Mouse (Mus musculus) lung, postnatal 0 days (tissue): Measurements from ENCODE around the gene Usp24. TPM values are rescaled to one million over a fixed set of nuclear protein-coding genes. Genes with fewer than 3 reads are reported as not detected.

Experiments
- ATAC-seq: fragments of 200-750 bp; cut with Nextera tagmentation; 2 replicates; pipeline ENCODE4 v1.8.0; 2017; ENCODE audit warnings: moderate library complexity
- DNase-seq: peaks from one replicate; pipeline ENCODE4 v3.0.0-alpha.2; 2016; ENCODE audit warnings: low spot score
- H3K27ac ChIP-seq: fragments of 300-500 bp; sonication (generic); 2 replicates; pipeline ENCODE4 v1.5.1; 2014; ENCODE audit warnings: antibody characterized with exemption, mild to moderate bottlenecking, low read length, mixed read lengths
- H3K27me3 ChIP-seq: fragments of 300-500 bp; sonication (generic); replicated peaks from 2 replicates; pipeline ENCODE4 v1.6.1; 2014; ENCODE audit warnings: low read length, mixed read lengths; ENCODE audit not compliant: insufficient read depth
- H3K36me3 ChIP-seq: fragments of 300-500 bp; sonication (generic); 2 replicates; pipeline ENCODE4 v1.6.1; 2014; ENCODE audit warnings: low read length, mixed read lengths; ENCODE audit not compliant: insufficient read depth
- H3K4me1 ChIP-seq: fragments of 300-500 bp; sonication (generic); 2 replicates; pipeline ENCODE4 v1.6.1; 2014; ENCODE audit warnings: antibody characterized with exemption, low read depth, low read length, mixed read lengths; ENCODE audit not compliant: insufficient read depth
- H3K4me2 ChIP-seq: fragments of 300-500 bp; sonication (generic); replicated peaks from 2 replicates; pipeline ENCODE4 v1.6.1; 2014; ENCODE audit warnings: low read depth, mild to moderate bottlenecking, low read length, moderate library complexity, mixed read lengths
- H3K4me3 ChIP-seq: fragments of 300-500 bp; sonication (generic); 2 replicates; pipeline ENCODE4 v1.5.1; 2014; ENCODE audit warnings: low read depth, low read length
- H3K9ac ChIP-seq: fragments of 300-500 bp; sonication (generic); replicated peaks from 2 replicates; pipeline ENCODE4 v1.6.1; 2014; ENCODE audit warnings: low read depth, mild to moderate bottlenecking
- H3K9me3 ChIP-seq: fragments of 300-500 bp; sonication (generic); 2 replicates; pipeline ENCODE4 v1.6.1; 2016; ENCODE audit warnings: low read length, mixed read lengths
- CTCF ChIP-seq: IDR thresholded peaks from 2 replicates; pipeline ENCODE4 v1.5.1; 2016; ENCODE audit warnings: antibody characterized with exemption, mild to moderate bottlenecking
- EP300 ChIP-seq: IDR thresholded peaks from 2 replicates; pipeline ENCODE4 v1.6.1; 2016; ENCODE audit warnings: antibody characterized with exemption, mild to moderate bottlenecking, control low read depth
- WGBS: fragments of 180-500 bp; shearing (Covaris S2); extraction: QIAGEN DNeasy Blood & Tissue Kit; methylation state at CpG from one replicate; pipeline ENCODE4 v1.1.7; 2014; 5-methylcytosine and 5-hydroxymethylcytosine counted together
- polyA plus RNA-seq: library from polyadenylated mRNA; unstranded; fragments of >200 nt; fragmentation: Nextera tagmentation; extraction: Ambion mirVana; gene quantifications from 2 replicates; pipeline ENCODE4 v1.2.1, GENCODE M21; 2015

Gene Usp24
- polyA plus RNA-seq, 1 experiment from 2014 or later = 6.3 TPM

- no peak for DNase-seq
- Histone ChIP-seq H3K4me3 (no peak overlapping the region), H3K36me3 (peaks cover 13% of the 10 kb centered on the region), H3K4me2 (no peak overlapping the region), H3K4me1 (no peaks in the 10 kb centered on the region), H3K9me3 (no peaks in the 10 kb centered on the region), H3K27ac (no peak overlapping the region), H3K9ac (no peak overlapping the region), H3K27me3 (no peaks in the 10 kb centered on the region)
- WGBS = 73% methylated on average over 7 of the region's 7 CpGs
- ATAC-seq = no peak
- TF ChIP-seq EP300 (no peak), CTCF (no peak)
These were observed 113.1 kb downstream of the Usp24 start for GRCm38 (mm10) chr4:106429106-106429505.

GRCm38 (mm10) chr4:106430431-106430830, 114.4 kb downstream of the Usp24 start:
- ATAC-seq = no peak
- 95% methylated on average over 5 of the region's 5 CpGs for WGBS
- no peak for DNase-seq
- Histone ChIP-seq H3K27ac (no peak overlapping the region), H3K4me3 (no peak overlapping the region), H3K4me1 (no peaks in the 10 kb centered on the region), H3K36me3 (peaks cover 13% of the 10 kb centered on the region), H3K9me3 (no peaks in the 10 kb centered on the region), H3K4me2 (no peak overlapping the region), H3K27me3 (no peaks in the 10 kb centered on the region), H3K9ac (no peak overlapping the region)
- TF ChIP-seq CTCF (no peak), EP300 (no peak)

GRCm38 (mm10) chr4:106435426-106435825, 119.4 kb downstream of the Usp24 start:
- 79% methylated on average over 2 of the region's 2 CpGs for WGBS
- TF ChIP-seq EP300 (no peak), CTCF (no peak)
- H3K4me2 ChIP-seq = no peak overlapping the region
- H3K27me3 ChIP-seq = no peaks in the 10 kb centered on the region
- peaks cover 30% of the 10 kb centered on the region for H3K36me3 ChIP-seq
- no peak for ATAC-seq
- H3K9ac ChIP-seq = no peak overlapping the region
- no peak overlapping the region for H3K27ac ChIP-seq
- no peak overlapping the region for H3K4me3 ChIP-seq
- DNase-seq = no peak
- no peaks in the 10 kb centered on the region for H3K4me1 ChIP-seq
- H3K9me3 ChIP-seq = no peaks in the 10 kb centered on the region

GRCm38 (mm10) chr4:106436475-106436874, 120.5 kb downstream of the Usp24 start:
- DNase-seq = peak; percentile 53

GRCm38 (mm10) chr4:106437207-106437606, 121.2 kb downstream of the Usp24 start:
- H3K9me3 ChIP-seq = no peaks in the 10 kb centered on the region
- no peak overlapping the region for H3K4me2 ChIP-seq
- DNase-seq = no peak
- 89% methylated on average over 5 of the region's 5 CpGs for WGBS
- no peaks in the 10 kb centered on the region for H3K27me3 ChIP-seq
- H3K4me3 ChIP-seq = no peak overlapping the region
- no peak for ATAC-seq
- TF ChIP-seq CTCF = no peak
- TF ChIP-seq EP300 = no peak
- no peak overlapping the region for H3K9ac ChIP-seq
- peaks cover 31% of the 10 kb centered on the region for H3K36me3 ChIP-seq
- no peaks in the 10 kb centered on the region for H3K4me1 ChIP-seq
- H3K27ac ChIP-seq = no peak overlapping the region

More at GRCm38 (mm10) chr4:106436475-106436874, 120.5 kb downstream of the Usp24 start:
- H3K4me1 ChIP-seq = no peaks in the 10 kb centered on the region
- no peak overlapping the region for H3K27ac ChIP-seq
- WGBS = 56% methylated on average over 4 of the region's 4 CpGs
- H3K9ac ChIP-seq = no peak overlapping the region
- H3K36me3 ChIP-seq = peaks cover 31% of the 10 kb centered on the region
- H3K4me3 ChIP-seq = no peak overlapping the region
- no peak for ATAC-seq
- H3K27me3 ChIP-seq = no peaks in the 10 kb centered on the region
- H3K4me2 ChIP-seq = no peak overlapping the region
- H3K9me3 ChIP-seq = no peaks in the 10 kb centered on the region
- TF ChIP-seq EP300 (no peak), CTCF (peak; percentile 77)

- ATAC-seq (no peak), DNase-seq (no peak)
- TF ChIP-seq CTCF (no peak), EP300 (no peak)
- no peak overlapping the region for H3K4me2 ChIP-seq
- no peaks in the 10 kb centered on the region for H3K4me1 ChIP-seq
- H3K4me3 ChIP-seq = no peak overlapping the region
- no peaks in the 10 kb centered on the region for H3K27me3 ChIP-seq
- no peaks in the 10 kb centered on the region for H3K9me3 ChIP-seq
- H3K27ac ChIP-seq = no peak overlapping the region
- peaks cover 31% of the 10 kb centered on the region for H3K36me3 ChIP-seq
- 94% methylated on average over 5 of the region's 5 CpGs for WGBS
- no peak overlapping the region for H3K9ac ChIP-seq
These were observed 122.8 kb downstream of the Usp24 start for GRCm38 (mm10) chr4:106438763-106439162.

- Histone ChIP-seq H3K9ac (no peak overlapping the region), H3K4me2 (no peak overlapping the region), H3K36me3 (peaks cover 11% of the 10 kb centered on the region; the same call in 1 of the 2 replicates), H3K27me3 (no peaks in the 10 kb centered on the region), H3K4me3 (no peak overlapping the region), H3K4me1 (no peaks in the 10 kb centered on the region), H3K27ac (no peak overlapping the region), H3K9me3 (no peaks in the 10 kb centered on the region)
- ATAC-seq (no peak), DNase-seq (no peak)
- TF ChIP-seq CTCF (no peak), EP300 (no peak)
- WGBS = 75% methylated on average over 6 of the region's 6 CpGs
These were observed 127.2 kb downstream of the Usp24 start for GRCm38 (mm10) chr4:106443182-106443581.
